Mouse (Mus musculus) forebrain, postnatal 0 days (tissue): ENCODE data around the gene Plekhh2. TPM values are rescaled to one million over a fixed set of nuclear protein-coding genes. Genes with fewer than 3 reads are reported as not detected.

Source experiments
- ATAC-seq: fragments of 200-750 bp; cut with Nextera tagmentation; 2 replicates; pipeline ENCODE4 v1.8.0; 2017; ENCODE audit warnings: mild to moderate bottlenecking, moderate library complexity
- DNase-seq: peaks from one replicate; pipeline ENCODE4 v3.0.0-alpha.2; 2015
- H3K27ac ChIP-seq: fragments of 300-500 bp; sonication (generic); 2 replicates; pipeline ENCODE4 v1.5.1; 2014; ENCODE audit warnings: low read depth, mild to moderate bottlenecking, antibody characterized with exemption, low read length, moderate library complexity, mixed read lengths
- H3K27me3 ChIP-seq: fragments of 300-500 bp; sonication (generic); 2 replicates; pipeline ENCODE4 v1.6.1; 2014; ENCODE audit warnings: mild to moderate bottlenecking, low read length, mixed read lengths; ENCODE audit not compliant: insufficient read depth
- H3K36me3 ChIP-seq: fragments of 300-500 bp; sonication (generic); 2 replicates; pipeline ENCODE4 v1.6.1; 2014; ENCODE audit warnings: mild to moderate bottlenecking, moderate library complexity; ENCODE audit not compliant: insufficient read depth
- H3K4me1 ChIP-seq: fragments of 300-500 bp; sonication (generic); 2 replicates; pipeline ENCODE4 v1.6.1; 2014; ENCODE audit warnings: antibody characterized with exemption; ENCODE audit not compliant: insufficient read depth
- H3K4me2 ChIP-seq: fragments of 300-500 bp; sonication (generic); 2 replicates; pipeline ENCODE4 v1.6.1; 2014; ENCODE audit warnings: low read depth, mild to moderate bottlenecking, moderate library complexity
- H3K4me3 ChIP-seq: fragments of 300-500 bp; sonication (generic); 2 replicates; pipeline ENCODE4 v1.5.1; 2014; ENCODE audit warnings: low read depth, low read length, mixed read lengths
- H3K9ac ChIP-seq: fragments of 300-500 bp; sonication (generic); 2 replicates; pipeline ENCODE4 v1.6.1; 2014; ENCODE audit warnings: mild to moderate bottlenecking
- H3K9me3 ChIP-seq: fragments of 300-500 bp; sonication (generic); 2 replicates; pipeline ENCODE4 v1.6.1; 2016; ENCODE audit warnings: low read length
- CTCF ChIP-seq: sonication (generic); IDR thresholded peaks from 2 replicates; pipeline ENCODE4 v1.5.1; 2016; ENCODE audit warnings: antibody characterized with exemption, control low read depth, low read depth
- WGBS: fragments of 180-500 bp; shearing (Covaris S2); extraction: QIAGEN DNeasy Blood & Tissue Kit; methylation state at CpG from one replicate; pipeline ENCODE4 v1.1.7; 2014; 5-methylcytosine and 5-hydroxymethylcytosine counted together
- polyA plus RNA-seq: library from polyadenylated mRNA; unstranded; fragments of >200 nt; fragmentation: Nextera tagmentation; extraction: Ambion mirVana; gene quantifications from 2 replicates; pipeline ENCODE4 v1.2.1, GENCODE M21; 2015
- total RNA-seq: library from RNA; depleted of rRNA; stranded (reverse); fragments of >200 nt; gene quantifications from 2 replicates; pipeline ENCODE4 v1.2.3, GENCODE M21; 2014

The Plekhh2 gene
- total and polyA plus RNA-seq, 2 experiments from 2014 or later: 1.0 to 3.1 TPM

DNA sequence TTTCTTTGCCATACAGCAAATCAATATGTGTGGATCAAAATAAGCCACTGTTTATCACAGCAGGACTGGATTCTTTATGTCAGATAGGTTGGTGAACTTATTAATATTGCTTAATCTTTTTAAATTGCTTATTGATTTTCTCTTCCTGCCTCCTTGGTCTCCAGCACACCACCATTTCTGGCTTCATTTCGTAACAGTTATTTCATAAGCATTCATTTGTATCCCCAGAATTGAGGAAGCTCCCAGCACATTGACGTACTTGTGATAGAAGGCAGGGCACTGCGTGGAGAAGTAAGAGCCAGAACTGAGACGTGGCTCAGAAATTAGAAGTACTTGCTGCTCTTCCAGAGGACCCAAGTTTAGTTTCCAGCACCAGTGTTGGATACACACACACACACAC, 135.9 kb downstream of the Plekhh2 start:
- H3K36me3 ChIP-seq: no peaks in the 10 kb centered on the region
- no peak for TF ChIP-seq CTCF
- H3K9me3 ChIP-seq: no peaks in the 10 kb centered on the region
- H3K4me2 ChIP-seq: no peak overlapping the region
- no peak overlapping the region for H3K9ac ChIP-seq
- no peak overlapping the region for H3K4me3 ChIP-seq
- ATAC-seq (no peak), DNase-seq (no peak)
- no peaks in the 10 kb centered on the region for H3K27me3 ChIP-seq
- H3K4me1 ChIP-seq: no peaks in the 10 kb centered on the region
- H3K27ac ChIP-seq: no peak overlapping the region
- 88% methylated on average over 4 of the region's 4 CpGs for WGBS

GRCm38 (mm10) chr17:84650302-84651017, 138.8 kb downstream of the Plekhh2 start:
- H3K27me3 ChIP-seq: no peaks in the 10 kb centered on the region
- 90% methylated on average over 9 of the region's 9 CpGs for WGBS
- TF ChIP-seq CTCF: no peak

DNA sequence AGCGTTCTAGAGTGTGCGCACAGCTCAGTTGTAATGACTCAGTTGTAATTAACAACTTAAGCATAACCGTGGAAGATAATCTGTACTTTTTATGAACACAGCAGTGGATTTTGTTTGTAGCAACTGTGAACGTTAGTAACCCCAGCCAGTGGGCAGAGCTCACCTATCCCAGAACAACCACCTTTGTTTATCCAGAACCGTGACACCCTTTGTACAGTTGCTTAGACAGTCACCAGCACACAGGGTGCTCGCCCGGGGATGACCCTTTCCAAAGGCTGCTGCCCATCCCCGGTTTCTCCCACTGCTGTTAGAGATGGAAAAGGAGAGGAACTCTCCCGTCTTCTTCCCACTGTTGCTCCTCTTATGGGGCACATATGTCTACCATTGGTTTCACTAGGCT, 141.8 kb downstream of the Plekhh2 start:
- DNase-seq: no peak
- H3K27me3 ChIP-seq: no peaks in the 10 kb centered on the region
- no peak overlapping the region for H3K4me3 ChIP-seq
- 93% methylated on average over 9 of the region's 9 CpGs for WGBS
- ATAC-seq: no peak
- H3K9ac ChIP-seq: no peak overlapping the region
- TF ChIP-seq CTCF: no peak
- H3K9me3 ChIP-seq: no peaks in the 10 kb centered on the region
- no peaks in the 10 kb centered on the region; the same call in 1 of the 2 replicates for H3K36me3 ChIP-seq
- H3K4me1 ChIP-seq: no peaks in the 10 kb centered on the region
- no peak overlapping the region for H3K27ac ChIP-seq
- H3K4me2 ChIP-seq: no peak overlapping the region

More at GRCm38 (mm10) chr17:84650302-84651017, 138.8 kb downstream of the Plekhh2 start:
- Histone ChIP-seq H3K9ac (no peak overlapping the region), H3K4me1 (no peaks in the 10 kb centered on the region), H3K9me3 (no peaks in the 10 kb centered on the region), H3K4me3 (no peak overlapping the region), H3K27ac (no peak overlapping the region), H3K36me3 (no peaks in the 10 kb centered on the region; the same call in 1 of the 2 replicates), H3K4me2 (no peak overlapping the region)
- ATAC-seq: no peak
- no peak for DNase-seq

GRCm38 (mm10) chr17:84656205-84656604, 144.5 kb downstream of the Plekhh2 start:
- peak overlapping the region; percentile 50; the same call in 1 of the 2 replicates for H3K27ac ChIP-seq
- DNase-seq (no peak), ATAC-seq (peak; percentile 13; the same call in 1 of the 2 replicates)

GRCm38 (mm10) chr17:84656653-84657421, 145.1 kb downstream of the Plekhh2 start:
- TF ChIP-seq CTCF: no peak
- ATAC-seq: peak; percentile 89
- Histone ChIP-seq H3K9me3 (no peaks in the 10 kb centered on the region), H3K4me3 (no peak overlapping the region), H3K9ac (no peak overlapping the region), H3K27me3 (no peaks in the 10 kb centered on the region), H3K4me1 (no peaks in the 10 kb centered on the region), H3K27ac (peak overlapping the region; percentile 50), H3K4me2 (no peak overlapping the region), H3K36me3 (no peaks in the 10 kb centered on the region; the same call in 1 of the 2 replicates)
- 55% methylated on average over 19 of the region's 19 CpGs for WGBS
- peak; percentile 46 for DNase-seq

More at GRCm38 (mm10) chr17:84656205-84656604, 144.5 kb downstream of the Plekhh2 start:
- Histone ChIP-seq H3K9ac (no peak overlapping the region), H3K36me3 (no peaks in the 10 kb centered on the region; the same call in 1 of the 2 replicates), H3K9me3 (no peaks in the 10 kb centered on the region), H3K4me3 (no peak overlapping the region), H3K4me1 (no peaks in the 10 kb centered on the region), H3K4me2 (no peak overlapping the region), H3K27me3 (no peaks in the 10 kb centered on the region)
- no peak for TF ChIP-seq CTCF
- 73% methylated on average over 5 of the region's 5 CpGs for WGBS

GRCm38 (mm10) chr17:84657422-84657732, 145.7 kb downstream of the Plekhh2 start:
- no peaks in the 10 kb centered on the region; the same call in 1 of the 2 replicates for H3K36me3 ChIP-seq
- TF ChIP-seq CTCF: no peak
- no peaks in the 10 kb centered on the region for H3K27me3 ChIP-seq
- DNase-seq: no peak
- ATAC-seq: no peak
- no peaks in the 10 kb centered on the region for H3K9me3 ChIP-seq
- 0 out of 2 replicates have a peak overlapping the region, but pooled peaks have one; percentile 15 for H3K27ac ChIP-seq
- WGBS: 66% methylated on average over 3 of the region's 3 CpGs
- no peak overlapping the region for H3K9ac ChIP-seq
- H3K4me2 ChIP-seq: no peak overlapping the region
- H3K4me3 ChIP-seq: no peak overlapping the region
- no peaks in the 10 kb centered on the region for H3K4me1 ChIP-seq

GRCm38 (mm10) chr17:84657782-84658181, 146.1 kb downstream of the Plekhh2 start:
- Histone ChIP-seq H3K4me1 (no peaks in the 10 kb centered on the region), H3K27me3 (no peaks in the 10 kb centered on the region), H3K4me2 (no peak overlapping the region), H3K36me3 (no peaks in the 10 kb centered on the region; the same call in 1 of the 2 replicates), H3K9ac (no peak overlapping the region), H3K9me3 (no peaks in the 10 kb centered on the region), H3K27ac (0 out of 2 replicates have a peak overlapping the region, but pooled peaks have one; percentile 15), H3K4me3 (no peak overlapping the region)
- ATAC-seq: no peak
- no peak for DNase-seq
- no peak for TF ChIP-seq CTCF
- WGBS: 76% methylated on average over 7 of the region's 7 CpGs
